In the genomic region with DNA sequence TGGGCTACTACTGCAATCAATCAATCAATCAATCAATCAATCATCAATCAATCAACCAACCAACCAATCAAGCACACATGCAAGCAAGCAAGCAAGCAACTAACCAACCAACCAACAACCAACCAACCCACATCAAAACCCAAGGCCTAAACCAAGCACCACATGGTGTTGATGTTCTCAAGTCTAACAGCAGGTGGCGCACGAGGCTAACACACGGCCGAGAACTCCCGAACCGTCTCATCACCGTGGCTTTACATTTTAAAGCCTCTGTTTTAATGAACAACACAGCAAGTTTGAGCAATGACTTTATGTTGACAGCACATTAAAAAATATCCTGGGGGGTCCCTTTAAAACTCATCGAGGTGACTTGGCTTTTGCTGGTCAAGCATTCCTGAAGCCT, we compare ENCODE assay signal across 8 mouse cellular contexts.
DNase-seq lines count a peak whose midpoint lies in the region; ATAC-seq and TF ChIP-seq lines count a peak whose summit lies in the region.

No protein-coding gene starts in this region.

- H3K4me1 ChIP-seq in CH12.LX (ENCODE audit: control insufficient read depth in 1 of 2, insufficient read depth in 2 of 2), result peaks cover 0 to 4% of the 10 kb centered on the region in 2 experiments; a peak in 1 of 4 replicates
- peaks cover 5% of the 10 kb centered on the region; the same call in 1 of the 2 replicates for H3K4me1 ChIP-seq in bone marrow macrophage, adult 2 months (ENCODE audit: control insufficient read depth, insufficient read depth, low read length)
- H3K4me1 ChIP-seq in heart, postnatal 0 days (ENCODE audit: control insufficient read depth, insufficient read depth), result no peaks in the 10 kb centered on the region
- H3K4me1 ChIP-seq in lung, adult 2 months (ENCODE audit: control insufficient read depth, insufficient read depth, low read length), result no peaks in the 10 kb centered on the region

- no peak overlapping the region for H3K9ac ChIP-seq in CH12.LX (ENCODE audit: insufficient read depth, low read depth)
- no peak overlapping the region for H3K9ac ChIP-seq in heart, postnatal 0 days (replicated peaks; ENCODE audit: low read depth, low read length)

- TF ChIP-seq RAD21 in CH12.LX (IDR thresholded peaks at IDR 0.05; ENCODE audit: low read depth, low read length), result peak; percentile 97

- dilution Hi-C loops in CH12.LX (cut with MboI; ENCODE audit: extremely low pct_ligation_motif_present, extremely low pct_unique_long_range_greater_than_20kb, low sequenced_read_pairs), result no loop called here

- WGBS in heart, postnatal 0 days, result 1% methylated on average over 8 of the region's 8 CpGs
- 0% methylated on average over 8 of the region's 8 CpGs for WGBS in lung, adult 2 months

- no peak for TF ChIP-seq POLR2A in CH12.LX (IDR thresholded peaks at IDR 0.05; ENCODE audit: low read depth, low read length)
- TF ChIP-seq POLR2A in bone marrow macrophage, adult 2 months (IDR thresholded peaks at IDR 0.05; ENCODE audit: borderline replicate concordance, low read depth, low read length), result no peak
- TF ChIP-seq POLR2A in lung, adult 2 months (IDR thresholded peaks at IDR 0.05; ENCODE audit: borderline replicate concordance, extremely low read depth, low read depth, low read length), result no peak

- peak; percentile 63 to 95 for TF ChIP-seq CTCF in CH12.LX (conservative IDR thresholded peaks at IDR 0.05 in 1 of 2, IDR thresholded peaks at IDR 0.05 in 1 of 2; ENCODE audit: low read depth in 2 of 2, low read length in 2 of 2)
- peak; percentile 84 for TF ChIP-seq CTCF in bone marrow macrophage, adult 2 months (IDR thresholded peaks at IDR 0.05; ENCODE audit: low read depth, low read length)
- TF ChIP-seq CTCF in heart, postnatal 0 days (IDR thresholded peaks at IDR 0.05; ENCODE audit: low read depth), result peak; percentile 98
- TF ChIP-seq CTCF in lung, adult 2 months (IDR thresholded peaks at IDR 0.05; ENCODE audit: insufficient read depth, low read length), result peak; percentile 97

- in situ Hi-C loops in CH12.LX (cut with MboI; ENCODE audit: low pct_ligation_motif_present, low pct_unique_long_range_greater_than_20kb, low sequenced_read_pairs), result loop anchor here (10.0 kb wide), 1 partner anchor 220 kb away; no protein-coding TSS in a partner anchor

- no peaks in the 10 kb centered on the region for H3K9me3 ChIP-seq in CH12.LX (replicated peaks; ENCODE audit: low read length)
- no peaks in the 10 kb centered on the region for H3K9me3 ChIP-seq in heart, postnatal 0 days (replicated peaks; ENCODE audit: control insufficient read depth, low read length)

- ATAC-seq in erythroid progenitor cell, adult 5-6 weeks (replicated peaks; ENCODE audit: low FRiP score, poor library complexity, severe bottlenecking), result peak; percentile 71; the same call in 1 of the 2 replicates
- no peak for ATAC-seq in heart, postnatal 0 days (ENCODE audit: insufficient read depth, low read depth)

- H3K27me3 ChIP-seq in CH12.LX (replicated peaks), result no peaks in the 10 kb centered on the region
- H3K27me3 ChIP-seq in heart, postnatal 0 days (ENCODE audit: control insufficient read depth, insufficient read depth, low read length), result no peaks in the 10 kb centered on the region

- DNase-seq in CH12.LX (ENCODE audit: extremely low read depth), result peak; percentile 85
- peak; percentile 65 for DNase-seq in heart, postnatal 0 days (ENCODE audit: low spot score)
- peak; percentile 57 to 83 for DNase-seq in kidney, postnatal 25 days
- peak; percentile 71 for DNase-seq in lung, adult 2 months
- peak; percentile 7 for DNase-seq in ovary, adult 18-20 months (ENCODE audit: low spot score)
- peak; percentile 10 to 35 for DNase-seq in thymus, adult 18-20 months

- no peak for TF ChIP-seq EP300 in CH12.LX (IDR thresholded peaks at IDR 0.05; ENCODE audit: low read length)
- TF ChIP-seq EP300 in heart, postnatal 0 days (IDR thresholded peaks at IDR 0.05; ENCODE audit: low read depth), result no peak

- no peak overlapping the region for H3K4me3 ChIP-seq in CH12.LX (replicated peaks in 1 of 3; ENCODE audit: low read depth in 2 of 3, low read length in 2 of 3, poor library complexity in 1 of 3)
- no peak overlapping the region for H3K4me3 ChIP-seq in bone marrow macrophage, adult 2 months (ENCODE audit: insufficient read depth, low read length)
- H3K4me3 ChIP-seq in heart, postnatal 0 days (ENCODE audit: low read depth, low read length), result no peak overlapping the region
- no peak overlapping the region for H3K4me3 ChIP-seq in lung, adult 2 months (replicated peaks; ENCODE audit: extremely low read depth, low read depth, low read length)

- H3K4me2 ChIP-seq in CH12.LX (ENCODE audit: insufficient read depth, low read depth, poor library complexity, severe bottlenecking), result no peak overlapping the region
- H3K4me2 ChIP-seq in heart, postnatal 0 days (ENCODE audit: low read depth, low read length), result no peak overlapping the region

- no peaks in the 10 kb centered on the region for H3K36me3 ChIP-seq in CH12.LX (replicated peaks in 1 of 2; ENCODE audit: control insufficient read depth in 1 of 2, insufficient read depth in 1 of 2, low read length in 1 of 2)
- H3K36me3 ChIP-seq in heart, postnatal 0 days (replicated peaks; ENCODE audit: control insufficient read depth, insufficient read depth, low read length), result no peaks in the 10 kb centered on the region

- H3K79me2 ChIP-seq in CH12.LX (replicated peaks; ENCODE audit: control insufficient read depth, extremely low read depth, insufficient read depth, poor library complexity, severe bottlenecking), result no peaks in the 10 kb centered on the region

- H3K27ac ChIP-seq in CH12.LX (ENCODE audit: insufficient read depth, low read depth), result no peak overlapping the region
- H3K27ac ChIP-seq in bone marrow macrophage, adult 2 months (ENCODE audit: insufficient read depth, low read depth, low read length), result no peak overlapping the region
- no peak overlapping the region for H3K27ac ChIP-seq in heart, postnatal 0 days (ENCODE audit: low read depth)

TF ChIP-seq in CH12.LX, 34 proteins besides CTCF, POLR2A, EP300 and RAD21:
- TF ChIP-seq ZNF384 (IDR thresholded peaks at IDR 0.05; ENCODE audit: low read depth, low read length), result no peak
- no peak for TF ChIP-seq TCF12 (IDR thresholded peaks at IDR 0.05; ENCODE audit: low read depth, low read length)
- TF ChIP-seq MEF2A (IDR thresholded peaks at IDR 0.05; ENCODE audit: borderline replicate concordance, low read depth, low read length), result no peak
- no peak for TF ChIP-seq E2F4 (IDR thresholded peaks at IDR 0.05; ENCODE audit: insufficient replicate concordance, low read depth, low read length)
- TF ChIP-seq ZKSCAN1 (IDR thresholded peaks at IDR 0.05; ENCODE audit: borderline replicate concordance, low read depth, low read length), result no peak
- TF ChIP-seq MYC (IDR thresholded peaks at IDR 0.05; ENCODE audit: low read depth, low read length), result peak; percentile 94
- no peak for TF ChIP-seq BHLHE40 (IDR thresholded peaks at IDR 0.05; ENCODE audit: low read depth, low read length)
- TF ChIP-seq MXI1 (IDR thresholded peaks at IDR 0.05; ENCODE audit: low read depth, low read length), result no peak
- TF ChIP-seq TBP (conservative IDR thresholded peaks at IDR 0.05; ENCODE audit: low read depth, low read length), result no peak
- TF ChIP-seq USF1 (IDR thresholded peaks at IDR 0.05; ENCODE audit: low read depth, low read length), result no peak
- TF ChIP-seq SIN3A (IDR thresholded peaks at IDR 0.05; ENCODE audit: low read length), result no peak
- no peak for TF ChIP-seq CHD2 (IDR thresholded peaks at IDR 0.05; ENCODE audit: low read length)
- peak; percentile 97 for TF ChIP-seq SMC3 (IDR thresholded peaks at IDR 0.05; ENCODE audit: low read depth, low read length)
- TF ChIP-seq CHD1 (IDR thresholded peaks at IDR 0.05; ENCODE audit: low read depth, low read length), result no peak
- no peak for TF ChIP-seq ELF1 (IDR thresholded peaks at IDR 0.05; ENCODE audit: low read depth, low read length)
- no peak for TF ChIP-seq PAX5 (IDR thresholded peaks at IDR 0.05; ENCODE audit: low read length)
- TF ChIP-seq JUN (IDR thresholded peaks at IDR 0.05; ENCODE audit: insufficient read depth, low read depth, low read length), result no peak
- TF ChIP-seq NRF1 (IDR thresholded peaks at IDR 0.05; ENCODE audit: low read depth, low read length), result no peak
- TF ChIP-seq NELFE (IDR thresholded peaks at IDR 0.05; ENCODE audit: low read depth, low read length), result no peak
- no peak for TF ChIP-seq ETS1 (conservative IDR thresholded peaks at IDR 0.05; ENCODE audit: low read depth, low read length)
- no peak for TF ChIP-seq RCOR1 (conservative IDR thresholded peaks at IDR 0.05; ENCODE audit: low read depth, low read length)
- peak; percentile 38; the same call in 1 of the 2 replicates for TF ChIP-seq IRF4 (IDR thresholded peaks at IDR 0.05; ENCODE audit: low read depth, low read length)
- no peak for TF ChIP-seq KAT2A (IDR thresholded peaks at IDR 0.05; ENCODE audit: insufficient replicate concordance, low read length)
- TF ChIP-seq UBTF (IDR thresholded peaks at IDR 0.05; ENCODE audit: low read depth, low read length), result no peak
- no peak for TF ChIP-seq HCFC1 (IDR thresholded peaks at IDR 0.05; ENCODE audit: low read depth, low read length)
- TF ChIP-seq JUND (conservative IDR thresholded peaks at IDR 0.05; ENCODE audit: low read depth, low read length), result no peak
- TF ChIP-seq MAX (IDR thresholded peaks at IDR 0.05; ENCODE audit: low read length), result peak; percentile 87
- peak; percentile 68 for TF ChIP-seq ZC3H11A (IDR thresholded peaks at IDR 0.05; ENCODE audit: low read depth, low read length)
- no peak for TF ChIP-seq MAZ (IDR thresholded peaks at IDR 0.05; ENCODE audit: low read depth, low read length)
- TF ChIP-seq POLR2AphosphoS2 (IDR thresholded peaks at IDR 0.05; ENCODE audit: low read depth, low read length), result no peak
- no peak for TF ChIP-seq ZMIZ1 (IDR thresholded peaks at IDR 0.05; ENCODE audit: low read depth, low read length)
- no peak for TF ChIP-seq GABPA (IDR thresholded peaks at IDR 0.05; ENCODE audit: insufficient replicate concordance, low read depth, low read length)
- TF ChIP-seq MAFK (IDR thresholded peaks at IDR 0.05; ENCODE audit: insufficient replicate concordance, low read length), result no peak
- TF ChIP-seq USF2 (conservative IDR thresholded peaks at IDR 0.05; ENCODE audit: low read depth, low read length), result no peak
TF ChIP-seq in CH12.LX: peak in this region for 5.

Comparison
In these comparisons a context has a peak if more than half of its experiments do, and no peak if none do; other contexts are left out.
1. DNase-seq: peak in every context shown above with its lines; median percentile 85 in CH12.LX; 71 in lung, adult 2 months; 70 in kidney, postnatal 25 days; 65 in heart, postnatal 0 days; 22 in thymus, adult 18-20 months; 7 in ovary, adult 18-20 months.